Mouse (Mus musculus) cerebellum, postnatal 14 days (tissue): ENCODE measurements around the gene Cnep1r1.

ENCODE experiments used
- DNase-seq, 2 experiments: peaks; one replicate each; pipeline ENCODE4 v3.0.0; 2021; ENCODE audit warnings: mixed read lengths in 2 of 2

Cnep1r1 gene

GRCm38 (mm10) chr8:88118456-88119036 is at the start of gene Cnep1r1:
Cnep1r1 (plus strand) TSS chr8:88118769.
- peak; percentile 93 to 99 for DNase-seq

- DNase-seq: no peak
Observed at GRCm38 (mm10) chr8:88082183-88082582, 36.4 kb upstream of the Cnep1r1 start.

- no peak for DNase-seq
Observed at GRCm38 (mm10) chr8:88088006-88088405, 30.6 kb upstream of the Cnep1r1 start.

GRCm38 (mm10) chr8:88091661-88092060 is 26.9 kb upstream of the Cnep1r1 start:
- DNase-seq: no peak

- no peak for DNase-seq
Observed at GRCm38 (mm10) chr8:88093367-88093766, 25.2 kb upstream of the Cnep1r1 start.

GRCm38 (mm10) chr8:88098856-88099255 is 19.7 kb upstream of the Cnep1r1 start:
- no peak for DNase-seq

- peak; percentile 68 to 76 for DNase-seq
Observed at GRCm38 (mm10) chr8:88099526-88099925, 19.0 kb upstream of the Cnep1r1 start.

GRCm38 (mm10) chr8:88109241-88109640 is 9.3 kb upstream of the Cnep1r1 start:
- peak in 1 of 2 experiments; percentile 6 for DNase-seq

GRCm38 (mm10) chr8:88119076-88119475 is 507 bp downstream of the Cnep1r1 start:
- peak; percentile 22 to 41 for DNase-seq

GRCm38 (mm10) chr8:88124850-88125249 is 6.3 kb downstream of the Cnep1r1 start:
- DNase-seq: no peak

GRCm38 (mm10) chr8:88129397-88129796 is 10.8 kb downstream of the Cnep1r1 start:
- no peak for DNase-seq

GRCm38 (mm10) chr8:88130754-88131317 is 12.3 kb downstream of the Cnep1r1 start:
- no peak for DNase-seq

- peak; percentile 96 to 98 for DNase-seq
Observed at GRCm38 (mm10) chr8:88137748-88138484, 19.3 kb downstream of the Cnep1r1 start, which contains the start of gene Heatr3. Heatr3 (plus strand) TSS chr8:88137855.

- DNase-seq: no peak
Observed at GRCm38 (mm10) chr8:88139256-88139655, 20.7 kb downstream of the Cnep1r1 start.

- no peak for DNase-seq
Observed at GRCm38 (mm10) chr8:88141629-88142028, 23.1 kb downstream of the Cnep1r1 start.

GRCm38 (mm10) chr8:88144041-88144440 is 25.5 kb downstream of the Cnep1r1 start:
- peak in 1 of 2 experiments; percentile 51 for DNase-seq

GRCm38 (mm10) chr8:88150910-88151371 is 32.4 kb downstream of the Cnep1r1 start:
- no peak for DNase-seq

- no peak for DNase-seq
Observed at GRCm38 (mm10) chr8:88160237-88160995, 41.8 kb downstream of the Cnep1r1 start.

- peak; percentile 75 to 85 for DNase-seq
Observed at GRCm38 (mm10) chr8:88161439-88161838, 42.9 kb downstream of the Cnep1r1 start.

- DNase-seq: no peak
Observed at GRCm38 (mm10) chr8:88175264-88175663, 56.7 kb downstream of the Cnep1r1 start.

- no peak for DNase-seq
Observed at GRCm38 (mm10) chr8:88177291-88177690, 58.7 kb downstream of the Cnep1r1 start.

GRCm38 (mm10) chr8:88183121-88183520 is 64.6 kb downstream of the Cnep1r1 start:
- no peak for DNase-seq
